Mouse (Mus musculus): ENCODE results near the gene Zdhhc23. TPM values are rescaled to one million over a fixed set of nuclear protein-coding genes. Genes with fewer than 3 reads are reported as not detected.

Zdhhc23 gene
- total RNA-seq, 2 experiments from 2014 or later, result 24.8 to 27.0 TPM

DNA sequence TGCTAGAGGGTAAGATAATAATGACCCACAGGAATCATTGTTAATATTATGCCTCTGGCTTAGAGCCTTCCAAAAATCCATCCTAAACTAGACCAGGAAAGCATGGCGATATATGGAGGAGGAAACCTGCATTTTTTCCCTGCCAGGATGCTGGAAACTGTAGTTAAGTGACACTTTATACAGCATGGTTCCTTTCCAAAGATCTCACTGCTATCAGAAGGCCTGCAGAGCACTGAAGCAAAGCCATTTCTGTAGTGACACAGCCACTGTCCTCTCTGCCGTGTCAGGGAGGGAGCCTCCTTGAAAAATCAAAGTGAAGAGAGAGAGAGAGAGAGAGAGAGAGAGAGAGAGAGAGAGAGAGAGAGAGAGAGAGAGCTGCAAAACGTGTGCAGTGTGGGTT lies 57.0 kb downstream of the Zdhhc23 start:
- DNase-seq (ENCODE audit: low spot score in 2 of 2), result no peak
- intact Hi-C loops (cut with DNase I), result no loop called here

DNA sequence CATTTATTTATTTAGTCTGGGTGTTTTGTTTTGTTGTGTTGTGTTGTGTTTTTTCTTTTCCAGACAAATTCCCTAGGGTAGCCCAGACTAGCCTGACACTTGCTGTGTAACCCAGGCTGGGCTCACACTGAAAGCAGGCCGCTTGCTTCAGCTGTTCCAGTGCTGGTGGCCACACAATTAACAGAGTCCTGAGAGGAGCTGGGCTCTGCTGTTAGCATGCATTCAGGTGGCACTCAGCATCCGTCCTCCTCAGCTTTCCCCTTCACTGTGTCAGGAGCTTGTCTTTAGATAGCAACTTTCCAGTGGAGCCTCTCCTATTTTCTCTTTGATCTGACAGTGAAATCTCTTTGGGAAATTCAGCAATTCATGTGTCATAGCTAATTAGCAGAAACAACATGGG lies 57.6 kb downstream of the Zdhhc23 start:
- intact Hi-C loops (cut with DNase I), result no loop called here
- DNase-seq (ENCODE audit: low spot score in 2 of 2), result no peak

DNA sequence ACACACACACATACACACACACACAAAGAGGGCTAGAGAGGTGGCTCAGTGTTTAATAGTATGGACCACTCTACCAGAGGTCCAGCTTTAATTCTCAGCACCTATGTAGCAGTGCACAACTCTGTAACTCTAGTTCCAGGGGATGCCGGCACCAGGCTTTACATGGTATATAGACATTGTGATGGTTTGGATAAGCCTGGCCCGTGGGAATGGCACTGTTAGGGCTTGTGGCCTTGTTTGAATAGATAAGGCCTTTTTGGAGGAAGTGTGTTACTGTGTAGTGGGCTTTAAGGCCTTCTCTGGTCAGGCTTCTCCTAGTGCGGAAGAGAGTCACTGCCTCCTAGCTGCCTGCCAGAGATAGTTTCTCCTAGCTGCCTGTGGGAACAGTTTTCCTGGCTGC lies 60.7 kb downstream of the Zdhhc23 start:
- DNase-seq (ENCODE audit: low spot score in 2 of 2), result no peak

More for the DNA sequence above, 60.7 kb downstream of the Zdhhc23 start:
- intact Hi-C loops (cut with DNase I), result no loop called here

Small RNA genes lying within 50 kb of the gene (microRNA-seq; reads per million reads assigned to microRNA genes)
- not detected for gene Mir3470b

Other genes with a start within 250 kb of the Zdhhc23 start
- gene Drd3, start 225.8 kb downstream of the Zdhhc23 start, total RNA-seq (2021), result 1 to 10 TPM in 1 of 2 experiments, not detected in 1; 2.6 TPM
- gene Ccdc191, start 90.0 kb downstream of the Zdhhc23 start, total RNA-seq (2021), result 1 to 10 TPM; 4.8 to 5.2 TPM
- 10 to 100 TPM; 17.9 to 29.7 TPM for gene Qtrt2, start 53.0 kb downstream of the Zdhhc23 start, total RNA-seq (2021)
- 1 to 10 TPM; 1.3 TPM for gene Gramd1c, start 83.6 kb upstream of the Zdhhc23 start, total RNA-seq (2021)
- 100 to 1,000 TPM; 437 to 470 TPM for gene Atp6v1a, start 159.9 kb upstream of the Zdhhc23 start, total RNA-seq (2021)
- gene Naa50, start 160.0 kb upstream of the Zdhhc23 start, total RNA-seq (2021), result 10 to 100 TPM; 53.6 to 62.7 TPM
- gene Usf3, start 193.5 kb upstream of the Zdhhc23 start, total RNA-seq (2021), result 10 to 100 TPM; 33.6 to 40.4 TPM

All from left cerebral cortex, postnatal 36 days (tissue).